Mouse (Mus musculus): ENCODE results near the gene Gm8297. TPM values are rescaled to one million over a fixed set of nuclear protein-coding genes. Genes with fewer than 3 reads are reported as not detected.
"Not testable (repeated sequence)": the region's sequence is repeated elsewhere in the genome, so short reads cannot be mapped to it uniquely, and the experiment has no call there.

Gm8297 gene
- not detected for total RNA-seq (2022)

DNA sequence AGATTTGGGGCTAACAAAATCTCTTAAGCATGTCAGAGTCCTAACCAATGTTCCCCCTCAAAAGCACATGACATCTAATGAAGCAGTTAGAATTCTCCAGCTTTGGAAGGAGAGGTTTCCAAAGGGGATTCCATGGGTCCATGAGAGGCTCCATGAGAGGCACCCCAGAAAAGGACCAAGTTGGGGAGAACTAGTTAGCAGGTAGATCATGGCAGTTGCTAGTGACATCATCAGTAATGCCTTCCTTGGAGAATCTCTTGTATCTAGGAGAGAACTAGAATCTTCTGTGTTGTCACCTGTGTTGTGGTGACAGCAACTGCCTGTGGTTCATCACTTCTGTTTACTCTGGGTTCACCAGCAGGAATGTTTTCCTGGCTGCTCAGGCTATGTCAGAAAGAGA is at the start of gene Gm8297:
Gm8297 (plus strand) TSS at position 301 of the 400 bp plus-strand sequence.
- DNase-seq: not testable (repeated sequence)

DNA sequence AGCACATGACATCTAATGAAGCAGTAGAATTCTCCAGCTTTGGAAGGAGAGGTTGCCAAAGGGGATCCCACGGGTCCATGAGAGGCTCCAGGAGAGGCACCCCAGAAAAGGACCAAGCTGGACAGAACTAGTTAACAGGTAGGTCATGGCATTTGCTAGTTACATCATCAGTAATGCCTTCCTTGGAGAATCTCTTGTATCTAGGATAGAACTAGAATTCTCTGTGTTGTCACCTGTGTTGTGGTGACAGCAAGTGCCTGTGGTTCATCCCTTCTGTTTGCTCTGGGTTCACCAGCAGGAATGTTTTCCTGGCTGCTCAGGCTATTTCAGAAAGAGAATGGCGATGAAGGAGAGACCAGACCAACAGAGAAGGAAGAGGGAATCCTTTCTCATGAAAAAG is 31.9 kb downstream of the Gm8297 start, which contains the start of gene Gm3298:
Gm3298 (plus strand) TSS at position 301 of the 400 bp plus-strand sequence.
- DNase-seq: not testable (repeated sequence)

Other genes starting within 250 kb of the Gm8297 start
- not detected for gene Gm9602, start 207.6 kb upstream of the Gm8297 start, total RNA-seq (2022)
- not detected for gene Gm3269, start 145.8 kb upstream of the Gm8297 start, total RNA-seq (2022)
- gene Gm3264, start 128.4 kb upstream of the Gm8297 start, total RNA-seq (2022): 1 to 10 TPM in 1 of 4 experiments, under 1 TPM in 1, not detected in 2; 0.90 to 1.8 TPM
- not detected for gene Gm3278, start 91.5 kb upstream of the Gm8297 start, total RNA-seq (2022)
- gene Gm3298, start 32.0 kb downstream of the Gm8297 start, total RNA-seq (2022): not detected
- gene 4930555G01Rik, start 66.7 kb downstream of the Gm8297 start, total RNA-seq (2022): not detected
- not detected for gene Gm8281, start 87.1 kb downstream of the Gm8297 start, total RNA-seq (2022)
- not detected for gene Gm8279, start 147.6 kb downstream of the Gm8297 start, total RNA-seq (2022)
- gene Gm3317, start 180.6 kb downstream of the Gm8297 start, total RNA-seq (2022): not detected
- gene Gm8271, start 201.9 kb downstream of the Gm8297 start, total RNA-seq (2022): not detected

All from adrenal gland, adult 8-10 months (tissue).